Mouse (Mus musculus) midbrain, embryonic 11.5 days (tissue): ENCODE results near the gene Ubap2l. TPM values are rescaled to one million over a fixed set of nuclear protein-coding genes. Genes with fewer than 3 reads are reported as not detected.
A peak's percentile ranks its signal among the peaks of the same experiment; 100 is the strongest.

ENCODE experiments used
- ATAC-seq: fragments of 200-750 bp; cut with Nextera tagmentation; 2 replicates; pipeline ENCODE4 v1.8.0; 2017; ENCODE audit warnings: moderate TSS enrichment, moderate library complexity; ENCODE audit not compliant: low FRiP score
- DNase-seq: peaks from one replicate; pipeline ENCODE4 v3.0.0; 2015; ENCODE audit warnings: low spot score; ENCODE audit errors: missing footprints
- H3K27ac ChIP-seq: fragments of 300-500 bp; sonication (generic); 2 replicates; pipeline ENCODE4 v1.5.1; 2014; ENCODE audit warnings: low read depth, low read length
- H3K27me3 ChIP-seq: fragments of 300-500 bp; sonication (generic); 2 replicates; pipeline ENCODE4 v1.6.1; 2014; ENCODE audit warnings: mild to moderate bottlenecking, low read length, moderate library complexity, mixed read lengths; ENCODE audit not compliant: control insufficient read depth, insufficient read depth
- H3K36me3 ChIP-seq: fragments of 300-500 bp; sonication (generic); 2 replicates; pipeline ENCODE4 v1.6.1; 2014; ENCODE audit warnings: mild to moderate bottlenecking, low read length, moderate library complexity, mixed read lengths; ENCODE audit not compliant: control insufficient read depth, insufficient read depth
- H3K4me1 ChIP-seq: fragments of 300-500 bp; sonication (generic); 2 replicates; pipeline ENCODE4 v1.6.1; 2014; ENCODE audit warnings: low read length; ENCODE audit not compliant: control insufficient read depth, insufficient read depth
- H3K4me2 ChIP-seq: fragments of 300-500 bp; sonication (generic); 2 replicates; pipeline ENCODE4 v1.6.1; 2014; ENCODE audit warnings: mild to moderate bottlenecking, moderate library complexity
- H3K4me3 ChIP-seq: fragments of 300-500 bp; sonication (generic); 2 replicates; pipeline ENCODE4 v1.5.1; 2014; ENCODE audit warnings: low read depth, low read length
- H3K9ac ChIP-seq: fragments of 300-500 bp; sonication (generic); 2 replicates; pipeline ENCODE4 v1.6.1; 2014; ENCODE audit warnings: low read length
- H3K9me3 ChIP-seq: fragments of 300-500 bp; sonication (generic); 2 replicates; pipeline ENCODE4 v1.6.1; 2016; ENCODE audit warnings: low read length; ENCODE audit not compliant: control insufficient read depth
- WGBS: fragments of 180-500 bp; shearing (Covaris S2); extraction: QIAGEN DNeasy Blood & Tissue Kit; methylation state at CpG from one replicate; pipeline ENCODE4 v1.1.7; 2014; 5-methylcytosine and 5-hydroxymethylcytosine counted together
- microRNA counts: library from miRNA; unstranded; fragments of <30 nt; microRNA quantifications from one replicate; lab custom pipeline; 2015
- microRNA-seq: library from miRNA; unstranded; fragments of <30 nt; microRNA quantifications from one replicate; pipeline ENCODE4, GENCODE M21; 2017
- polyA plus RNA-seq: library from polyadenylated mRNA; unstranded; fragments of >200 nt; fragmentation: Nextera tagmentation; extraction: Ambion mirVana; gene quantifications from 2 replicates; pipeline ENCODE4 v1.2.1, GENCODE M21; 2014

The Ubap2l gene
- polyA plus RNA-seq, 1 experiment from 2014 or later, result 218 TPM

- WGBS, result 93% methylated on average over 9 of the region's 9 CpGs
- H3K36me3 ChIP-seq, result peaks cover 10% of the 10 kb centered on the region
- no peaks in the 10 kb centered on the region for H3K9me3 ChIP-seq
- no peak for DNase-seq
- H3K4me3 ChIP-seq, result no peak overlapping the region
- H3K4me1 ChIP-seq, result peaks cover 33% of the 10 kb centered on the region
- H3K27ac ChIP-seq, result no peak overlapping the region
- no peaks in the 10 kb centered on the region for H3K27me3 ChIP-seq
- H3K4me2 ChIP-seq, result no peak overlapping the region
- no peak overlapping the region for H3K9ac ChIP-seq
- no peak for ATAC-seq
Measured at GRCm38 (mm10) chr3:89957880-89958279, 94.5 kb downstream of the Ubap2l start.

- DNase-seq, result no peak
- Histone ChIP-seq H3K27ac (no peak overlapping the region), H3K4me2 (no peak overlapping the region), H3K36me3 (peaks cover 10% of the 10 kb centered on the region), H3K4me3 (no peak overlapping the region), H3K9me3 (no peaks in the 10 kb centered on the region), H3K27me3 (no peaks in the 10 kb centered on the region), H3K9ac (no peak overlapping the region), H3K4me1 (peaks cover 22% of the 10 kb centered on the region)
- 94% methylated on average over 7 of the region's 7 CpGs for WGBS
- ATAC-seq, result no peak
Measured at GRCm38 (mm10) chr3:89956177-89956971, 96.1 kb downstream of the Ubap2l start.

GRCm38 (mm10) chr3:89953420-89953819 lies 99.0 kb downstream of the Ubap2l start:
- Histone ChIP-seq H3K4me1 (no peaks in the 10 kb centered on the region), H3K27me3 (no peaks in the 10 kb centered on the region), H3K4me3 (no peak overlapping the region), H3K36me3 (peaks cover 25% of the 10 kb centered on the region), H3K9me3 (no peaks in the 10 kb centered on the region), H3K27ac (no peak overlapping the region), H3K4me2 (no peak overlapping the region), H3K9ac (no peak overlapping the region)
- WGBS, result 3% methylated on average over 4 of the region's 4 CpGs
- DNase-seq (peak; percentile 94), ATAC-seq (peak; percentile 52; the same call in 1 of the 2 replicates)

MicroRNA genes within 50 kb of the gene (microRNA counts, 519-probe panel; counts per million panel counts)
- microRNA mmu-miR-190b (lab: Ali Mortazavi, UCI), result 4,832 counts per million, percentile 48 among the panel's probes with 10 or more counts

Small RNA genes within 50 kb of the gene (microRNA-seq; reads per million reads assigned to microRNA genes)
- gene Mir190b, result 35.8 reads per million, percentile 42 among the genes with 10 or more reads in this experiment
- gene Mir7669, result 3.6 reads per million, percentile 17 among the genes with 10 or more reads in this experiment

Other genes with a start within 250 kb of the Ubap2l start
- gene She, start 221.3 kb downstream of the Ubap2l start, polyA plus RNA-seq, result 2.0 and 2.3 TPM in 2 replicates
- 0.36 and 0.45 TPM in 2 replicates for gene Il6ra, start 139.4 kb downstream of the Ubap2l start, polyA plus RNA-seq
- gene Atp8b2, start 89.1 kb downstream of the Ubap2l start, polyA plus RNA-seq, result 8.0 and 11.4 TPM in 2 replicates
- 173 and 176 TPM in 2 replicates for gene Hax1, start 53.8 kb downstream of the Ubap2l start, polyA plus RNA-seq
- gene 4933434E20Rik, start 992 bp downstream of the Ubap2l start, polyA plus RNA-seq, result 207 and 227 TPM in 2 replicates
- gene Tpm3, start 20.0 kb upstream of the Ubap2l start, polyA plus RNA-seq, result 499 and 533 TPM in 2 replicates
- 0.57 and 0.60 TPM in 2 replicates for gene Nup210l, start 51.5 kb upstream of the Ubap2l start, polyA plus RNA-seq
- gene Rps27, start 161.0 kb upstream of the Ubap2l start, polyA plus RNA-seq, result 1,063 and 1,232 TPM in 2 replicates
- 14.4 and 16.4 TPM in 2 replicates for gene Rab13, start 161.1 kb upstream of the Ubap2l start, polyA plus RNA-seq
- gene Jtb, start 179.0 kb upstream of the Ubap2l start, polyA plus RNA-seq, result 110 and 112 TPM in 2 replicates
- 3.2 and 4.3 TPM in 2 replicates for gene Creb3l4, start 190.9 kb upstream of the Ubap2l start, polyA plus RNA-seq
- gene Slc39a1, start 195.5 kb upstream of the Ubap2l start, polyA plus RNA-seq, result 58.7 and 59.4 TPM in 2 replicates
- gene Crtc2, start 201.5 kb upstream of the Ubap2l start, polyA plus RNA-seq, result 8.0 and 9.0 TPM in 2 replicates
- gene Dennd4b, start 212.6 kb upstream of the Ubap2l start, polyA plus RNA-seq, result 3.8 and 4.0 TPM in 2 replicates
- 10.4 TPM in 2 replicates for gene Gatad2b, start 240.6 kb upstream of the Ubap2l start, polyA plus RNA-seq